Mouse (Mus musculus): ENCODE measurements at regions not wholly inside any gene's neighbourhood (a gene's known extent, or its start where the extent isn't known, plus 50 kb on each side); places are given as distances from the start of the nearest gene placed in this dataset.

- Histone ChIP-seq H3K36me3 (ENCODE audit: insufficient read depth, low read length) (no peaks in the 10 kb centered on the region), H3K4me1 (replicated peaks; ENCODE audit: low read depth, low read length) (peaks cover 64% of the 10 kb centered on the region), H3K4me3 (replicated peaks; ENCODE audit: low read length) (no peak overlapping the region), H3K27me3 (ENCODE audit: insufficient read depth, low read length) (0 out of 2 replicates have a peak, but pooled peaks cover 6% of the 10 kb centered on the region), H3K9me3 (ENCODE audit: low read length) (no peaks in the 10 kb centered on the region)
- TF ChIP-seq POU5F1 (IDR thresholded peaks at IDR 0.05; ENCODE audit: borderline replicate concordance, low read length) (no peak), NANOG (IDR thresholded peaks at IDR 0.05; ENCODE audit: borderline replicate concordance, low read length) (no peak), CTCF (conservative IDR thresholded peaks at IDR 0.05; ENCODE audit: low read length) (no peak)
Observed at GRCm38 (mm10) chr3:149216759-149217400, 226.5 kb upstream of the Adgrl2 start.

- Histone ChIP-seq H3K4me1 (replicated peaks; ENCODE audit: low read depth, low read length) (peaks cover 52% of the 10 kb centered on the region), H3K27me3 (ENCODE audit: insufficient read depth, low read length) (0 out of 2 replicates have a peak, but pooled peaks cover 6% of the 10 kb centered on the region), H3K4me3 (replicated peaks; ENCODE audit: low read length) (no peak overlapping the region), H3K36me3 (ENCODE audit: insufficient read depth, low read length) (no peaks in the 10 kb centered on the region), H3K9me3 (ENCODE audit: low read length) (no peaks in the 10 kb centered on the region)
- no peak for TF ChIP-seq CTCF (conservative IDR thresholded peaks at IDR 0.05; ENCODE audit: low read length)
- TF ChIP-seq NANOG (IDR thresholded peaks at IDR 0.05; ENCODE audit: borderline replicate concordance, low read length): no peak
- TF ChIP-seq POU5F1 (IDR thresholded peaks at IDR 0.05; ENCODE audit: borderline replicate concordance, low read length): no peak
Observed at GRCm38 (mm10) chr3:149215691-149216090, 225.3 kb upstream of the Adgrl2 start.

- Histone ChIP-seq H3K27me3 (ENCODE audit: insufficient read depth, low read length) (0 out of 2 replicates have a peak, but pooled peaks cover 6% of the 10 kb centered on the region), H3K4me3 (replicated peaks; ENCODE audit: low read length) (no peak overlapping the region), H3K4me1 (replicated peaks; ENCODE audit: low read depth, low read length) (peaks cover 28% of the 10 kb centered on the region), H3K36me3 (ENCODE audit: insufficient read depth, low read length) (no peaks in the 10 kb centered on the region), H3K9me3 (ENCODE audit: low read length) (no peaks in the 10 kb centered on the region)
- no peak for TF ChIP-seq NANOG (IDR thresholded peaks at IDR 0.05; ENCODE audit: borderline replicate concordance, low read length)
- TF ChIP-seq POU5F1 (IDR thresholded peaks at IDR 0.05; ENCODE audit: borderline replicate concordance, low read length): no peak
- no peak for TF ChIP-seq CTCF (conservative IDR thresholded peaks at IDR 0.05; ENCODE audit: low read length)
Observed at GRCm38 (mm10) chr3:149211909-149212308, 221.6 kb upstream of the Adgrl2 start.

GRCm38 (mm10) chr3:149209260-149209659, 218.9 kb upstream of the Adgrl2 start:
- H3K9me3 ChIP-seq (ENCODE audit: low read length): no peaks in the 10 kb centered on the region
- TF ChIP-seq NANOG (IDR thresholded peaks at IDR 0.05; ENCODE audit: borderline replicate concordance, low read length) (no peak), CTCF (conservative IDR thresholded peaks at IDR 0.05; ENCODE audit: low read length) (no peak)
- H3K36me3 ChIP-seq (ENCODE audit: insufficient read depth, low read length): no peaks in the 10 kb centered on the region
- H3K27me3 ChIP-seq (ENCODE audit: insufficient read depth, low read length): 0 out of 2 replicates have a peak, but pooled peaks cover 6% of the 10 kb centered on the region
- H3K4me3 ChIP-seq (replicated peaks; ENCODE audit: low read length): no peak overlapping the region
- peaks cover 17% of the 10 kb centered on the region for H3K4me1 ChIP-seq (replicated peaks; ENCODE audit: low read depth, low read length)

- Histone ChIP-seq H3K27me3 (ENCODE audit: insufficient read depth, low read length) (no peaks in the 10 kb centered on the region), H3K36me3 (ENCODE audit: insufficient read depth, low read length) (no peaks in the 10 kb centered on the region), H3K4me3 (replicated peaks; ENCODE audit: low read length) (no peak overlapping the region), H3K9me3 (ENCODE audit: low read length) (no peaks in the 10 kb centered on the region), H3K4me1 (replicated peaks; ENCODE audit: low read depth, low read length) (peaks cover 11% of the 10 kb centered on the region)
- no peak for TF ChIP-seq POU5F1 (IDR thresholded peaks at IDR 0.05; ENCODE audit: borderline replicate concordance, low read length)
- TF ChIP-seq NANOG (IDR thresholded peaks at IDR 0.05; ENCODE audit: borderline replicate concordance, low read length): no peak
- TF ChIP-seq CTCF (conservative IDR thresholded peaks at IDR 0.05; ENCODE audit: low read length): no peak
Observed at GRCm38 (mm10) chr3:149203451-149203850, 213.1 kb upstream of the Adgrl2 start.

- Histone ChIP-seq H3K9me3 (ENCODE audit: low read length) (no peaks in the 10 kb centered on the region), H3K36me3 (ENCODE audit: insufficient read depth, low read length) (no peaks in the 10 kb centered on the region), H3K4me1 (replicated peaks; ENCODE audit: low read depth, low read length) (no peaks in the 10 kb centered on the region), H3K4me3 (replicated peaks; ENCODE audit: low read length) (no peak overlapping the region), H3K27me3 (ENCODE audit: insufficient read depth, low read length) (no peaks in the 10 kb centered on the region)
- no peak for TF ChIP-seq NANOG (IDR thresholded peaks at IDR 0.05; ENCODE audit: borderline replicate concordance, low read length)
- no peak for TF ChIP-seq CTCF (conservative IDR thresholded peaks at IDR 0.05; ENCODE audit: low read length)
- no peak for TF ChIP-seq POU5F1 (IDR thresholded peaks at IDR 0.05; ENCODE audit: borderline replicate concordance, low read length)
Observed at GRCm38 (mm10) chr3:149196477-149197185, 206.3 kb upstream of the Adgrl2 start.

- Histone ChIP-seq H3K4me3 (replicated peaks; ENCODE audit: low read length) (peak overlapping the region; percentile 26; the same call in 1 of the 2 replicates), H3K4me1 (replicated peaks; ENCODE audit: low read depth, low read length) (peaks cover 3% of the 10 kb centered on the region; the same call in 1 of the 2 replicates), H3K27me3 (ENCODE audit: insufficient read depth, low read length) (no peaks in the 10 kb centered on the region), H3K36me3 (ENCODE audit: insufficient read depth, low read length) (no peaks in the 10 kb centered on the region), H3K9me3 (ENCODE audit: low read length) (peaks cover 7% of the 10 kb centered on the region)
- TF ChIP-seq CTCF (conservative IDR thresholded peaks at IDR 0.05; ENCODE audit: low read length): no peak
- TF ChIP-seq NANOG (IDR thresholded peaks at IDR 0.05; ENCODE audit: borderline replicate concordance, low read length): no peak
- no peak for TF ChIP-seq POU5F1 (IDR thresholded peaks at IDR 0.05; ENCODE audit: borderline replicate concordance, low read length)
Observed at GRCm38 (mm10) chr3:149190856-149191576, 200.7 kb upstream of the Adgrl2 start.

- no peaks in the 10 kb centered on the region for H3K4me1 ChIP-seq (replicated peaks; ENCODE audit: low read depth, low read length)
- no peak overlapping the region for H3K4me3 ChIP-seq (replicated peaks; ENCODE audit: low read length)
- H3K27me3 ChIP-seq (ENCODE audit: insufficient read depth, low read length): no peaks in the 10 kb centered on the region
- peaks cover 7% of the 10 kb centered on the region for H3K9me3 ChIP-seq (ENCODE audit: low read length)
- TF ChIP-seq NANOG (IDR thresholded peaks at IDR 0.05; ENCODE audit: borderline replicate concordance, low read length): no peak
- TF ChIP-seq POU5F1 (IDR thresholded peaks at IDR 0.05; ENCODE audit: borderline replicate concordance, low read length): no peak
- TF ChIP-seq CTCF (conservative IDR thresholded peaks at IDR 0.05; ENCODE audit: low read length): no peak
- H3K36me3 ChIP-seq (ENCODE audit: insufficient read depth, low read length): no peaks in the 10 kb centered on the region
Observed at GRCm38 (mm10) chr3:149184136-149184551, 193.8 kb upstream of the Adgrl2 start.
